Mouse (Mus musculus) liver, adult 2 months (tissue): ENCODE measurements around the gene Ephb4.

ENCODE experiments used
- CTCF ChIP-seq: fragments of 200-500 bp; IDR thresholded peaks from 2 replicates; pipeline ENCODE4 v1.5.1; 2011; ENCODE audit warnings: low read depth, low read length, control low read depth
- POLR2A ChIP-seq: fragments of 200-500 bp; IDR thresholded peaks from 2 replicates; pipeline ENCODE4 v1.6.1; 2011; ENCODE audit warnings: low read length, control low read depth; ENCODE audit not compliant: insufficient read depth; ENCODE audit errors: extremely low read depth

DNA sequence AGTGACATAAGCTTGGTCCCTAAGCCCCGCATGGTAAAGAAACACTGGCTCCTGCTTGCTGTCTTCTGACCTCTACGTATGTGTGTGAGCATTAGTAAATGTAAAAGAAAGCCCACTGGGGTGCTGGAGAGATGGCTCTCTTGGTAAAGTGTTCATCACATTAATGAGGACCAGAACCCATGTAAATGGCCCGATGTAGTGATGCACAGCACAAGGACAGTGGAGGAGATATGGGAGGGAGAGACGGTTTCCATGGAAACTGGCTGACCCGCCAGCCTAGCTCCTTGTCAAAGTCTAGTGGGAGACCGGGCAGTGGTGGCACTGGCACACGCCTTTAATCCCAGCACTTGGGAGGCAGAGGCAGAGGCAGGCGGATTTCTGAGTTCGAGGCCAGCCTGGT, 26.8 kb downstream of the Ephb4 start:
- TF ChIP-seq CTCF (no peak), POLR2A (no peak)
